Mouse (Mus musculus): ENCODE measurements around the gene Tdp1.

The Tdp1 gene

DNA sequence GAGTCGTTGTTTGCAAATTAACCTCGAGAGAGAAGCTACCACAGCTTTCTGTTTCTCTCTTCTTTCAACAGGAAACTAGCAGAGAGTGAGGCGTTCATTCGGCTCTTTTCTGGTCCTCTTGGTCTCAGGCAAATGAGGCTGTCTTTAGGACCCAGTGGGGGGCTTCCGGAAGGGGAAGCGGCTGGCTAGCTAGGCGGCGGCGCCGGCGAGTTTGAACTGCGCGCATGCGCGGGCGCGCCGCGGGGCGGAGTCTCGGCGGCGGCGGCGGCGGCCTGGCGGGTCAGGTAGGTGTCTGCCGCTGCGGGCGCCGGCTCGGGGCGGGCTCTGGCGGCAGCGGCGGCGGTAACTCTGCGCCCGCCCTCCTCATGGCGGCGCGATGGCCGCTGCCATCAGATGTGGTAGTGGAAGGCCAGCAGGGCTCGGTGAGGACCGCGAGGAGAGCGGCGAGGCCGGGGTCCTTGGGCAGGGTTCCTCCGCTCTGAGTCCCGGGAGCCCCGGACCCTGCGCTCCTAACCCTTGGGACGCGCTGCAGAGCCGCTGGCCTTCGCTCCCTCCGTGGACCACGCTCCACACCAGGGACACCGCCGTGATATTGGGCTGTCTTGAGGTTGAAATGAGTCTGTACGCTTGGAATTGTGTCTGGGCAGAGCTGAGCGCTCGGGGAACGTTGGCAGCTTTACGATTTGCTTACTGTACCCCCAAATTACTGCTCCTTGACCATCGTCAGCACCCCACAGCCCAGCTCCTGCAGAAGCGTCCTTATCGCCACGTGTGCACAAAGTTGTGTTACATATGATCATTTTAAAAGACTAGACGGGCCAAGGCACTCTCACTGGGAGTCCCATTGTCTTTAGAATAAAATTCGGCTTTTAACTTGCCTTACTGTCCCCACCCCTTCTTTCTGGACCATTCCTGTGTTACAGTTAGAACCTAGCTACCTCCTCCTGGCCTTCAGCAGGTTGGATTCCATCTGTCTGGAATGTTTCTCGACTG, at the start of gene Tdp1, which contains the start of gene Efcab11:
Gene Tdp1, plus strand, starts transcription at position 249 of the 993 bp plus-strand sequence.
Gene Efcab11, minus strand, starts transcription at position 171 of the 993 bp plus-strand sequence.
- DNase-seq (ENCODE audit: low spot score in 2 of 2): peak; percentile 85 to 86

GRCm38 (mm10) chr12:99836404-99837131, 47.7 kb upstream of the Tdp1 start:
- peak; percentile 17 to 36 for DNase-seq (ENCODE audit: low spot score in 2 of 2)

DNA sequence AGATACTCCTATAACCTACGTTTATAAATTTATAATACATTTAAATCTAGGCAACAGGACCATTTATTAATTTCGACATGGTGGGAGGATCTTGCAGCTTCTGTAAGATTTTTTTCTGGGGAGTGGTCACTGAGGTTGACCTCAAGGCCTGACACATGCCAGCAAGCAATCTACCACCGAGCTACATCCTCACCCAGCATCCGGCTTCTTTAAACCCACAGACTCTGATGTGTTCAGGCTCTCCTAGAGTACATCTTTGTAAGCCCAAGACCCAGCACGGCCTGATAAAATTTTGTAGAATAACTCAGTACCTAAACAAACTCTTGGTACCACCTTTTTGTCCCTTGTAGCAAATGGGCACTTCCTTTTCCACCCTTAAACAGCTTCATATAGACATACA, 46.8 kb upstream of the Tdp1 start:
- DNase-seq (ENCODE audit: low spot score in 2 of 2): no peak

GRCm38 (mm10) chr12:99838109-99838508, 46.2 kb upstream of the Tdp1 start:
- no peak for DNase-seq (ENCODE audit: low spot score in 2 of 2)

- DNase-seq (ENCODE audit: low spot score in 2 of 2): no peak
Measured at GRCm38 (mm10) chr12:99838703-99839102, 45.6 kb upstream of the Tdp1 start.

GRCm38 (mm10) chr12:99844951-99845350, 39.4 kb upstream of the Tdp1 start:
- no peak for DNase-seq (ENCODE audit: low spot score in 2 of 2)

DNA sequence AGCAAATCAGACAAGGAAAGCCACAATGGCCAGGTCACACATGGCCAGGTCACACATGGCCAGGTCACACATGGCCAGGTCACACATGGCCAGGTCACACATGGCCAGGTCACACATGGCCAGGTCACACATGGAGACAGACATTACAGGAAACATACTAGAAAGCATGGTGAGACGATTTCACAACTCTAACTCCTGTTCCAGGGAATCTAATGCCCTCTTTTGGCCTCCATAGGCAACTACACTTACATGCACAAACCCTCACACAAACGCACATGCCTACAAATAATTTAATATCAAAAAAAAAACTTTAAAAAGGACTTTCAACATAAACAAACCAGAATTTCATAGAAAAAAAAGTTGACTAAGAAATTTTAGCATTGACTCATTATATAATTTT, 34.3 kb upstream of the Tdp1 start:
- no peak for DNase-seq (ENCODE audit: low spot score in 2 of 2)

DNA sequence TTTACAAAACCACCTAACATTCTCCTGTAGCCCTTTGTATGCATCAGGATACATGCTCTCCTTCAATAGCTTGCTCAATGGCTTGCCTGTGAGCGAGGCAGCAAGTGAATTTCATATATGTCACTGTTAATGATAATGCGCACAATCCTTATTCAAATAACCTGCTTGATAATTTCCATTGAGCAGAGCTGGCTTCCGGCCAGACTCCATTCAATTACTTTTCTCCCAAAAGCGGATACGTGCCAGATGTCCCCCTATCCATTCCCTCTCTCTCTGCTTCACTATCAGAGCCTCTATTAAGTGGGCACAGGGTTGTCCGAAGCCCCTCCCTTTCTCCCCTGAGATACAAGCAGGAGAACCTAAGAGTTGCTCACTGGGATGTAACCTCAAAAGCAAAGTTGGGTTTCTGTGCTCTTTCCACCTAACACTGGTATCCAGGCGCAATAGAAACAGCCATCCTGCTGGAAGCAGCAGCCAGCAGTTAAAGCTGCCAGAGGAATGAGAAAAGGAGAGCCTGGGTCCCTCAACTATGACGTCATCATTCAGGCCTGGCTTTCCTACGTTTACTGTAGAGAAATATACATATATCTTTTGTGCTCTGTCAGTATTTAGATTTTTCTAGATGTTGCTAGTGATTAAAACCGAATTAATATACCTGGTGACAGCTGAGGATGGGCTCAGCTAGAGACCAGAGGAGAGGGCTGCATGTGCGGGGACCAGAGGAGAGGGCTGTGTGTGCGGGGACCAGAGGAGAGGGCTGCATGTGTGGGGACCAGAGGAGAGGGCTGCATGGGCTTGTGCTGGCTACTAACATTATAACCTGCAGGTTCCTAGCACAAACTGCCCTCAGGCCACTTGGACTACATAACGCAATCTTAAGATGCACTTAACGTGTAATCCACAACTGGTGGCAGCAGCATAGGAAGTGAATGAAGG, 30.7 kb upstream of the Tdp1 start:
- DNase-seq (ENCODE audit: low spot score in 2 of 2): no peak

- DNase-seq (ENCODE audit: low spot score in 2 of 2): no peak
Measured at GRCm38 (mm10) chr12:99856011-99856410, 28.3 kb upstream of the Tdp1 start.

DNA sequence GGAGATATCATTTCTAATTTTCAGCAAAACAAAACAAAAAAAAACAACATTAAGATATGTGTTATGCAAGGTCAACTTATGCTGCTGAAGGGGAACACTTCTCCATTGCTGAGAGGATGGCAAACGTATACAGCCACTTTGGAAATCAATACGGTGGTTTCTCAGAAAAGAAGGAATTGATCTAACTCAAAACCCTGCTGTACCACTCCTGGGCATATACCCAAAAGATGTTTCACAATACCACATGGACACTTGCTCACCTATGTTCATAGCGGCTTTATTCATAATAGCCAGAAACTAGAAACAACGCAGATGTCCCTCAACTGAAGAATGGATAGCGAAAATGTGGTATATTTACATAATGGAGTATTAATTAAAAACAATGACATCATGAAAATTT, 25.7 kb upstream of the Tdp1 start:
- DNase-seq (ENCODE audit: low spot score in 2 of 2): no peak

DNA sequence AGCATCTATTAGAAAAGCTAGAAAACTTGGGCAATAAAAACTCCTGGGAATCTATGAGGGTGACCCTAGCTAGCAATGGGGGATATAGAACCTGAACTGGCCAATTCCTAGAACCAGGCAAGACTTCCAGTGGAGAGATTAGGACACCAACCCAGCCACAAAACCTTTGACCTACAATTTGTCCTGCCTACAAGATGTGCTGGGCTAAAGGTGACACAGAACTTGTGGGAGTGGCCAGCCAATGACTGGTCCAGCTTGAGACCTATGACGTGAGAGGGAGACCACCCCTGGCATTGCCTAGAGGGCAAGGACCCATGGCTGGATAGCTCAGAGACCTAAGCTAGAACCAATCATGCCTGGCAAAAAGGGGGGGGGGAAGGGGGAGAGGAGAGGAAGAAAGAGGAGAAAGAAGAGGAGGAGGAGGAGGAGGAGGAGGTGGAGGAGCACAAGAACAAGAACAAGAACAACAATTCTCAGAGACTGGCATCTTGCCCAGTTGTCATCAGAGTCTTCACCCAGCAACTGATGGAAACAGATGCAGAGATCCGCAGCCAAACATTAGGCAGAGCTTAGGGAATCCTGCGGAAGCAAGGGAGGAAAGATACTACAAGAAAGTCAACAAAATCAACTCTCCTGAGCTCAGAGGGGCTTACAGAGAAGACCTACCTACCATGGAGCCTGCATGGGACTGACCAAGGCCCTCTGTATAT, 24.8 kb upstream of the Tdp1 start:
- no peak for DNase-seq (ENCODE audit: low spot score in 2 of 2)

DNA sequence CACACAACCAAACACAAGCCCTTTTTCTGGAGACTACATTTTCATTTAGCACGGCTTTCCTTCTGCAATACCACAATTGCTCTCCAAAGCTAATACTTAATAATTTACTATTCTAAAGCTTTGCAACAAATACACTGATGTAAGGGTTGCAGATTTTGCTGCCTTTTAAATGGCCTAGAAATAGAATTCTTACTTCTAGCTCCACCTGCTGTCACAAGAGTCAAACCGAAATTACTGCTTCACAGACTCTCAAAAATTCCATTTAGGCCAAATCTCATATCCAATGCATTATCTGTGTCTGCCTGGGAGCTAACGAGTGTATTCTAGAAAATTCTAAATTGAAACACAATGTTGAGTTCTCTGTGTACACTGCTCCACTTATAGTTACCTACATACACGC, 23.3 kb upstream of the Tdp1 start:
- no peak for DNase-seq (ENCODE audit: low spot score in 2 of 2)

DNA sequence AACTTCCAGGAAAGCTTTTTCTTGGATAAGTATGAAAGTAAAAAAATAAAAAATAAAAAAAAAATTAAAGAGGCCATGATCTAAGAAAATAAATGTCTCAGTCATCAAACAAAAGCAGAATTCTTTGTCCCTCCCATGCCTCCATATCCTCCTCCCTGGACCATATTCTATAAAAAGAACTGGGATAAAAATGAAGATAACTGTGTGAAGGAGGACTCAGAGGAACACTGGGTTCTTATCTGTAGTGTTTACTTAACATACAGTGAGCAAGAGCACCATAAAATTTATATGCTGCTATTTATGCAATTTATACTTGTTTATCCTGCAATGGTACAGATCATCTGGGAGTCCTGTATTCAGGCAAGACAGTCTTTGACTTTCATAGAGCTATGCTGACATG, 19.7 kb upstream of the Tdp1 start:
- no peak for DNase-seq (ENCODE audit: low spot score in 2 of 2)

DNA sequence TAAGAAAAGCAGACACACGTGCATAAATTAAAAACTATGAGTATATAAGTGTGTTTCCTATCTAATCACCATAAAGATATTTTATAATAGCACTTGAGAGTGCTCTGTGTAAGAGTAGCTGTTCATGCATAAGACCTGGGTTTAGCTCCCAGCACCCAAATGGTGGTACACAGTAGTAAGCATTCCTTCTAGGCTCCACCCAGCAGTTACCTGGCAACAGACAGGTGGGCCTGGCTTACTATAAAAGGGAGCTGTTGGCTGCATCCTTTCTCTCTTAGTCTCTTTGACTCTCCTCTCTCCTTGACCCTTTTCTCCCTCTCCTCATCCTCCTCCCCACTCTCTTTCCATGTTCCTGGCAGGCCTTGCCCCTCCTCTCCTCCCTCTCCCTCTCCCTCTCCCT, 15.5 kb upstream of the Tdp1 start:
- no peak for DNase-seq (ENCODE audit: low spot score in 2 of 2)

DNA sequence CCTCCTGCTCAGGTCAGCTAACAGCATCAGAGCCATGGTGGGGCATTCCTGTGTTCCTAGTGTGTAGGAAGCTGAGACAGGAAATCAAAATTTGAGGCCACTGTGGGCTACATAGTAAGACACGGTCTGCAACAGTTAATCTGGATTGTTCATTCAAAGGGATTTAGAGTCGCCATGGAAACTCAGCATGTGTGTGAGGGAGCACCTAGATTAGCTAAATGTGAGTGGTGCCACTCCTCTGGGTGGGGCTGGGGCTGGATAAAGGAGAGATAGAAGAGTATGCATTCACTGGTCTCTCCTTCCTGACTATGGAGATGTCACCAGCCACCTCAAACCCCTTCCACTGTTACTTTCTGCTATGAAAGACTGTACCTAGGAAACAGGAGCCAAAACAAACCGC, 10.9 kb upstream of the Tdp1 start:
- no peak for DNase-seq (ENCODE audit: low spot score in 2 of 2)

DNA sequence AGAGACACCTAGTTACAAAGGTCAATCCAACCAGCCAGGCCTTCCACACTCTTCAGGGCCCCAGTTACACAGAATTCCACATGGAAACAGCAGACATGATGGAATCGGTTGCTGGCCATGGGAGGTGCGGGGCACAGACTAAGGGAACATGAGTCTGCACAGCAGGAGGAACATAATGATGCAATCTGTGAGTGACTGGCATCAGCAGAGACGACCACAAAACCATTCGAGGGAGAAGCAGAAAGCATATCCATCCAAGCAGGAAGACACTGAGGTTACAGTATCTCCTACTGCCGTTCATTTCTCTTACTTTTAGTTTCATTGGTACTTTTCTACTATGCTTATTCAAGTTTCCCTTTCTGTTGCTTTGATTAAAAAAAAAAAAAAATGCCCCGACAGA, 9.7 kb upstream of the Tdp1 start:
- no peak for DNase-seq (ENCODE audit: low spot score in 2 of 2)

DNA sequence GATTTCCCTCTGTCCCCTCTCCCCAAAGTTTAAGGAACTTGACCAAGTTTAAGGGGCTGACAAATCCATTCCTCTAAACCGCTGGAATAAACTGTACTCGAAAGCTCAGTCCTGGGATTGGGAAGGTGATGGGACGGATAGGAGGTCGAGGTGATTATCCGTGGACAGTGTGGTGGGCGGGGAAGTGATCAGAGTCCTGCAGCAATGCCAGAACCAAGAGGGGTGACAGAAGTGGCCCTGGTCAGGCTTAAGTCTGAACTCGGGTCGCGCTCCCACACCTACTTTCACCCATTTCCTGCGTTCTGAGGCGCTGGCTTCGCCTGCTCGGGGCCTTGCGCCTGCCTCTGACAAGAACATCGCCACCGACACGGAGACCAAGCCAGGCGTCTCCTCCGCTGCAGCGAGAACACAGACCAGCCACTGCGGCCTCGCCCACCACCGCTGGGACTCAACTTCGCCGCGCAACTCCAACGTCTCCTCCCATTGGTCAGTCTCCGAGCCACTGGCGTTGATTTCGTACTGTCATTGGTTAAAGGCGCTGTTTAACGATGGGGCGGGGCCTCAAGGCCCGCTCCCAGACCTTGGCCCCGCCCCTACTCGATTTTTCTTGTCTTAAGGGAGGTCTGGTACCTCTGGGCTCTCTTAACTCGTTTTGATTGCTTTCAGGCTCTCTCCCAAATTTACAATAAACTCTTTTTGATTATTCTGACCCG, 1.2 kb upstream of the Tdp1 start:
- peak; percentile 80 to 82 for DNase-seq (ENCODE audit: low spot score in 2 of 2)

GRCm38 (mm10) chr12:99883713-99884105, 608 bp upstream of the Tdp1 start:
- DNase-seq (ENCODE audit: low spot score in 2 of 2): no peak

DNA sequence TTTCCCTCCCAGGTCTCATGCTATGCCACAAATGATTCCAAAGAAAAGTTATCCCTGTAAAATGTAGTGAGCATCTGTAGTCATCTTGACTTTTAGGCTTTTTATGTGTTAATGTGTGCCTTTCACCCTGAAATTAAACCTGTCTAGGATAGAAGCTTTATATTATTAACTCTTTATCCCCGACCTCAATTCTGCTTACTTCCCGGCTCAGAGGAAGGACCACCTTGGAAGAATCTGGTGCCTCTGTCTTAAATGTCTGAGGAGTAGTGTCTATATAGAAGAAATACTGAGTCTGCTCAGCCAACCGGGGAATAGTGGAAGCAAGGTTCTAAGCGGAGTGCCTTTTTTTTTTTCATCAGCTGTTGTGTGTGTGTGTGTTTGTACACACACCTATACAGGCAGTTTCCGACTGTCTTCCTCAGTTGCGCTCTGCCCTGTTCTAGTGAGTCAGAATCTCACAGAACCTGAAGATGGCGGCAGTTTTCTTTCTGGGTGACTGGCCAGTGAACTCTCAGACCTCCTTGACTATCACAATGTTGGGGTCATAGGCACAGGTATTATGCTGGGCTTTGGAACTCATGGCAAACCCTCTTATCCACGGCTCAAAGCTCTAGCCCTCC, 1.1 kb downstream of the Tdp1 start:
- no peak for DNase-seq (ENCODE audit: low spot score in 2 of 2)

DNA sequence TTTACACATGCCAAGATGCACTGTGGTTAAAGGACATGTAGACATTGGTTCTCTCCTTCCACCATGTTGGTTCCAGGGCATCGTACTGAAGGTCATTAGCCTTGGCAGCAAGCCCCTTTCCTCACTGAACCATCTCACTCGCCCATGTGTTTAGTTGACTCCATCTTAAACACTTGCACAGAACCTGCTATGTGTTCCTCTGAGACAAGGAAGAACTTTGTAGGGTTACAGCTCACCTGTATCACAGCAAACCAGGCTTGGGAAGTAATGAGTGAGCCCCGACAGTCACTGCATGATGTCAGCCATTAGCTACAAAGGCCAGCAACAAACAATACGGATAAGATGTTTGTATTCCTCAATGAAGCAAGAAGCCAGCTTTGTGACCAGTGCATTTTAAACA, 13.5 kb downstream of the Tdp1 start:
- DNase-seq (ENCODE audit: low spot score in 2 of 2): no peak
